Mouse (Mus musculus) E14TG2a.4 (cell line): Measurements from ENCODE around the gene Adgb.

ENCODE experiments used
- CTCF ChIP-seq: conservative IDR thresholded peaks from 2 replicates; pipeline ENCODE4 v1.5.1; 2014; ENCODE audit warnings: low read length
- NANOG ChIP-seq: IDR thresholded peaks from 2 replicates; pipeline ENCODE4 v1.6.1; 2014; ENCODE audit warnings: borderline replicate concordance, low read length, mixed read lengths

GRCm38 (mm10) chr10:10429635-10430034, 42.5 kb downstream of the Adgb start:
- no peak for TF ChIP-seq CTCF
- TF ChIP-seq NANOG, result no peak
